Mouse (Mus musculus) liver, embryonic 15.5 days (tissue): ENCODE data around the gene Lrtm1. TPM values are rescaled to one million over a fixed set of nuclear protein-coding genes. Genes with fewer than 3 reads are reported as not detected.

Experiments used
- ATAC-seq: fragments of 200-750 bp; cut with Nextera tagmentation; 2 replicates; pipeline ENCODE4 v1.8.0; 2017; ENCODE audit warnings: moderate number of reproducible peaks, mild to moderate bottlenecking, moderate library complexity; ENCODE audit not compliant: insufficient read depth
- H3K27ac ChIP-seq: fragments of 300-500 bp; sonication (generic); replicated peaks from 2 replicates; pipeline ENCODE4 v1.5.1; 2015; ENCODE audit warnings: mild to moderate bottlenecking, inconsistent platforms
- H3K27me3 ChIP-seq: fragments of 300-500 bp; sonication (generic); 2 replicates; pipeline ENCODE4 v1.6.1; 2015; ENCODE audit warnings: mild to moderate bottlenecking, inconsistent platforms
- H3K36me3 ChIP-seq: fragments of 300-500 bp; sonication (generic); replicated peaks from 2 replicates; pipeline ENCODE4 v1.6.1; 2015; ENCODE audit warnings: moderate library complexity, mild to moderate bottlenecking, inconsistent platforms
- H3K4me1 ChIP-seq: fragments of 300-500 bp; sonication (generic); replicated peaks from 2 replicates; pipeline ENCODE4 v1.6.1; 2015; ENCODE audit warnings: inconsistent platforms
- H3K4me2 ChIP-seq: fragments of 300-500 bp; sonication (generic); 2 replicates; pipeline ENCODE4 v1.6.1; 2015; ENCODE audit warnings: moderate library complexity, mild to moderate bottlenecking, inconsistent platforms
- H3K4me3 ChIP-seq: fragments of 300-500 bp; sonication (generic); replicated peaks from 2 replicates; pipeline ENCODE4 v1.5.1; 2015; ENCODE audit warnings: mild to moderate bottlenecking, inconsistent platforms
- H3K9ac ChIP-seq: fragments of 300-500 bp; sonication (generic); 2 replicates; pipeline ENCODE4 v1.6.1; 2015; ENCODE audit warnings: moderate library complexity, mild to moderate bottlenecking, inconsistent platforms
- H3K9me3 ChIP-seq: fragments of 300-500 bp; sonication (generic); replicated peaks from 2 replicates; pipeline ENCODE4 v1.6.1; 2016; ENCODE audit warnings: inconsistent platforms
- WGBS: fragments of 180-500 bp; shearing (Covaris S2); methylation state at CpG from one replicate; pipeline ENCODE4 v1.1.7; 2015; ENCODE audit warnings: mixed read lengths; ENCODE audit not compliant: insufficient replicate concordance; 5-methylcytosine and 5-hydroxymethylcytosine counted together
- polyA plus RNA-seq: library from polyadenylated mRNA; unstranded; fragments of >200 nt; fragmentation: Nextera tagmentation; extraction: Ambion mirVana; gene quantifications from 2 replicates; pipeline ENCODE4 v1.2.1, GENCODE M21; 2015

Gene Lrtm1
- polyA plus RNA-seq, 1 experiment from 2014 or later, result 0.18 TPM

DNA sequence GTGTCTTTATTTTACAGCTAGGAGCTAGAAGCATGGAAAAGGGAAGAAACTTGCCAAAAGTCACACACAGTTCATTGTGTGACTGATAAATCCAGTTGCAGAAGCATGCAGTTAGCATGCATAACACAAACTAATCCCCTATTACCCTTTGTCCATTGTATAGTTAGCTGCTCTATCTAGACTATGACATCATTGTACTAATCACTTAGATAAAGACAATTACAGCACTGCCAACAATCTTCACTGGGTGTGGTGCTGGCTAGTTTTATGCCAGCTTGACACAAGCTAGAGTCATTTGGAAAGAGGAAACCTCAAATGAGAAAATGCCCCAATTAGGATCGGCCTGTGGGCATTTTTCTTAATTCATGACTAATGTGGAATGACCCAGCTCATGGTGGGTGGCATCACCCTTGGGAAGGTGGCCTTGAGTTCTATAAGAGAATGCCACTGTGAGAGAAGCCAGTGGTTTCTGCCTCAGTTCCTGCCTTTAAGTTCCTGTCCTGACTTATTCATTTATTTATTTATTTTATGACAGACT, 13.9 kb downstream of the Lrtm1 start:
- no peak for ATAC-seq
- H3K4me3 ChIP-seq, result no peak overlapping the region
- no peak overlapping the region for H3K27ac ChIP-seq
- H3K4me2 ChIP-seq, result no peak overlapping the region
- H3K36me3 ChIP-seq, result no peaks in the 10 kb centered on the region
- 42% methylated on average over 1 of the region's 1 CpGs for whole genome bisulfite sequencing
- H3K4me1 ChIP-seq, result no peaks in the 10 kb centered on the region
- no peaks in the 10 kb centered on the region for H3K27me3 ChIP-seq
- H3K9me3 ChIP-seq, result no peaks in the 10 kb centered on the region
- no peak overlapping the region for H3K9ac ChIP-seq

DNA sequence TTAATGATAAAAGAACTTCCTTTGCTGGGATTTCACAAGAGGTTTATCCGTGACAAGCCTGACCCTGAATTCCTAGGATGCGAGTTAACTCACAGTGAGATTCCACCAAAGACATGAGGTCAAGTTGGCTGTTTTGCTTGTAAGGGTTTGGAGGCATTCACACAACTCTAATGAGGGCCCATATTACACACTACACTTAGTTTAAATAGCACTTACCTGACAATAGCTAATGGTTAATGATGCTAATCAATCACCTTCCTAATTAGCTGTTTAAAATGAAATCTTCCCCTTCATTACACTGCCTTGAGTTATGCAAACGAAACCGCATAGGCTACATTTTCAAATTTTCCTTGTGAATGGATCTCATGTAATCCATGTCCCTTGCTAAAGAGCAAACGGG, 20.2 kb downstream of the Lrtm1 start:
- 63% methylated on average over 5 of the region's 5 CpGs for WGBS

DNA sequence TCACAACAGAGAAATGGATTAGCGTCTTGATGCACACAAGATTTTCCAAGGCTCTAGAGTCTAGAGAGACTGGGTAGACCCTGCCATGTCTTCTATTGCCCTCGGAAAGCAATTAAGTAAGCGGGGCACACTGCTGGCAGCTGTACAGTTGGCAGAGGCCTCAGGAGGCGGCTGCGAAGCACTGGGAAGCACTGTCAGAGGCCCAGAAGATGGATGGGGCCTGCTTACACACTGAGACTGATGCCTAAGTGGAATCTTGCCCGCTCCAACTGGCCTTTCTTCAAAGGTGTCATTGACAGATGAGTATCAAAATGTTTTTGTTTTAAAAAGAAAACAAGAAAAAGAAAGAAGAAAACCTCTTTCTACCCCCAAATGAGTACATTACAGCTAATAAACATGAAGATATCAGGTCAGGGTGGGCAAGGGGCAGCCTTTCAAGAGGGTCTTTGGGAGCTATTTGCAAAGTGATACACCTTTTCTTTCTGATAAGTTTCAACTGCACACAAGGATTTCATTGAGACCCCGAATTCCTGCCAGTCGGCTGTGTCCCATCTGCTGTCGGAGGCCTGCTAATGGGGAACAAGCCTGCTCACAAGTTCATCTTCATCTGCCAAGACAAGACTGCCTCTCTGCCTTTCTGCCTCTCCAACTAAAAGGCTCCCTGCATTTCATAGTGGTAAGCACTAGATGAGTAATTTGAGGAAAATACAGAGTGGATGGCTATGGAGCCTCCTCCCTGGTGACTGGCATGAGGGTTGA, 22.8 kb downstream of the Lrtm1 start:
- 68% methylated on average over 9 of the region's 9 CpGs for WGBS
- no peak overlapping the region for H3K4me2 ChIP-seq
- H3K9ac ChIP-seq, result no peak overlapping the region
- H3K36me3 ChIP-seq, result no peaks in the 10 kb centered on the region
- H3K27ac ChIP-seq, result no peak overlapping the region
- ATAC-seq, result no peak
- H3K27me3 ChIP-seq, result no peaks in the 10 kb centered on the region
- no peaks in the 10 kb centered on the region for H3K4me1 ChIP-seq
- no peaks in the 10 kb centered on the region for H3K9me3 ChIP-seq
- no peak overlapping the region for H3K4me3 ChIP-seq

More for the DNA sequence above, 20.2 kb downstream of the Lrtm1 start:
- no peaks in the 10 kb centered on the region for H3K4me1 ChIP-seq
- H3K27ac ChIP-seq, result no peak overlapping the region
- H3K4me3 ChIP-seq, result no peak overlapping the region
- no peaks in the 10 kb centered on the region for H3K9me3 ChIP-seq
- H3K4me2 ChIP-seq, result no peak overlapping the region
- no peaks in the 10 kb centered on the region for H3K27me3 ChIP-seq
- H3K9ac ChIP-seq, result no peak overlapping the region
- H3K36me3 ChIP-seq, result no peaks in the 10 kb centered on the region
- no peak for ATAC-seq

DNA sequence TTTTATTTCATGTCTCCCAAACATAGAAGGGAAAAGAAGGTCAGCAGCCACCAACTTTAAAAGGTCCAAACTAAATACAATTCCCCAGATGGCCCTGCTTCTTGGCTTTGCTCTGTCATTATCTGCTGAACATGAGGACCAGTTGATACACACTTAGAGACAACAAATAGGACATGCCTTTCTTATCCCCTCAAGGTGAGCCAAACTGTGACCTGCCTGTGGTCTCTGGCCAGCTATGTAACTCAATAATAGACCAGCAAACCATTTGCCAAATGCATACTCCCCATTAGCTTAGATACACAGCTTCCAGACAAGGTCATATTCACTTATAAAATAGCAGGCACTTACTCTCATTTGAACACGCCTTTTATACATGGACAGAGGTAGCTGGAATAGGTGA, 23.5 kb downstream of the Lrtm1 start:
- Histone ChIP-seq H3K4me2 (no peak overlapping the region), H3K9ac (no peak overlapping the region), H3K27me3 (no peaks in the 10 kb centered on the region), H3K4me3 (no peak overlapping the region), H3K9me3 (no peaks in the 10 kb centered on the region), H3K36me3 (no peaks in the 10 kb centered on the region), H3K4me1 (no peaks in the 10 kb centered on the region), H3K27ac (no peak overlapping the region)
- ATAC-seq, result no peak
- 50% methylated on average over 1 of the region's 1 CpGs for WGBS

DNA sequence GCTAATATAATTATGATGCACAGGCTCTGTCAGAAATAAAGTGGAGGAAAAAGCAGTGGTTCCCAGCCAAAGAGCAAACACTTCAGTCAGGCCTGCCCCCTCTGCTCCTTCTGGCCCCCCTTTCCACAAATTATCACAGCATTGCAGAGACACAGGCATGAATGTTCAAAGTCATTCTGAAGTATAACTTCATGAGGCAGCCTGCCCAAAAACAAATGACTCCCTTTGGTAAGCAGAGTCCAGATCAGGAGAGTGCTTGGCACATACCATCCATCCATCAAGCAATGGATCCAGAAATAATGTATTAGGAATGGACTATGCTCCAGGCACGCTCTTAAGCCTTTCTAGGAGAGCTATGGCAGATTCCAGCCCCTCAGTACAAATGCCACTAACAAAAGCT, 24.3 kb downstream of the Lrtm1 start:
- Histone ChIP-seq H3K27ac (no peak overlapping the region), H3K9me3 (no peaks in the 10 kb centered on the region), H3K4me2 (no peak overlapping the region), H3K9ac (no peak overlapping the region), H3K36me3 (no peaks in the 10 kb centered on the region), H3K4me1 (no peaks in the 10 kb centered on the region), H3K4me3 (no peak overlapping the region), H3K27me3 (no peaks in the 10 kb centered on the region)
- ATAC-seq, result no peak
- WGBS, result 47% methylated on average over 1 of the region's 1 CpGs

DNA sequence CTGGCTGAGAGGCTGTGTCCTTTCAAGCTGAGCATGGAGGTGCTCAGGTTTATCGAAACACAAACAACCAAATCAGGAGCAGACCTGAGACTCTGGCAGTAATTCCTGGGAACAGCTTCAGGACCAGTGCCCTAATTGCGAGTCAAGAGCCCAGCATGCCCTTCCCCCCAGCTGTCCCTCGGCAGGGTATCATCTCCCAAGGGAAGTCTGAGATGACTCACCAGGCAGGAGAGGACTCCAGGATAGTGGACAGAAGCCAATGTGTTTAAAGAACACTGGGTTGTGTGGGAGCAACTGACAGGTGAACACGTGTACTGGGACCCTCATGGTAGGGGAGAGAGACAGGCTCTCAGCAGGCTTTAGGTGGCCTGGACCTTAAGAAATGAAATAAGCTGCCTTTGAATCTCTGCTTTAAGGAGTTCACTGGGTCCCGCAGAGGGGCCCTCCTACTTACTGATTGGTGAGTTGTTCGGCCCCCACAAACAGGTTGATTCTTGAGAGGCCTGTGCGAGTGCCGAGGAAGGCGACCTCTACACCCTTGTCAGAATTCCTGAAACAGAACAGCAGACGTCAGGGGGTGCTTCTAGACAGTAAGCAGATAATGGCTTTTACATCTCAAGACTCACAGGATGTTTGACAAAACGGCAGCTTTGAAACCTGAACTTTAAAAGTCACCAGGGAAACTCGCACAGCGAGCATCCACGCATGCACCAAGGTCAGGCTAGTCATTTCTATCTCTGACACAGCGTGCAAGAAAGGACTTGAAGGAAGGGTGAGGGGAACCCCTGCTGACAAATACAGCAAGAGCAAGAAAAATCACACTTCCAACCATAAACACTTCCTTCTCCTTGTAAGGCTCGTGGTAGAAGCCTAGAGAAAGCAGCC, 34.2 kb downstream of the Lrtm1 start:
- Histone ChIP-seq H3K4me3 (no peak overlapping the region), H3K4me2 (no peak overlapping the region), H3K9ac (no peak overlapping the region), H3K36me3 (no peaks in the 10 kb centered on the region), H3K27ac (no peak overlapping the region), H3K9me3 (no peaks in the 10 kb centered on the region), H3K27me3 (no peaks in the 10 kb centered on the region), H3K4me1 (no peaks in the 10 kb centered on the region)
- no peak for ATAC-seq
- 48% methylated on average over 16 of the region's 16 CpGs for WGBS

DNA sequence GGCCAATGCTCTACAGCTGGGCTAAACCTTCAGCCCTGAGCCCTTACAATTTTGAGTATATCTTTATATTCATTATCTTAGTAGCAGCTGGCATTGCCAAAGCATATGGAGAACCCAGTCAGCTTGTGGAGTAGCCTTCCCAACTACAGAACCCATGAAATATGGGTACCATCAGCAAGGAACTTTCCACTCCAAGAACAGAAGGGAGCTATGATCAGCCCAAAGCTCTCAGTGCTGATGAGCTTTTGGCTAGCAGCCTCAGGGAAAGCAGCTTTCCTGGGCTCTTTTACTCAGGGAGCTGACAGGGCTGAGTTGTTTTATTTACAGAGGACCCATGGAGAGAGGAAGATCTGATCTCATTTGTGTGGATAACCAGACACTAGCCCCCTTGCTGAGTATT, 42.7 kb downstream of the Lrtm1 start:
- Histone ChIP-seq H3K4me2 (no peak overlapping the region), H3K9ac (no peak overlapping the region), H3K36me3 (no peaks in the 10 kb centered on the region), H3K27ac (no peak overlapping the region), H3K9me3 (no peaks in the 10 kb centered on the region), H3K4me3 (no peak overlapping the region), H3K4me1 (no peaks in the 10 kb centered on the region), H3K27me3 (no peaks in the 10 kb centered on the region)
- no peak for ATAC-seq

DNA sequence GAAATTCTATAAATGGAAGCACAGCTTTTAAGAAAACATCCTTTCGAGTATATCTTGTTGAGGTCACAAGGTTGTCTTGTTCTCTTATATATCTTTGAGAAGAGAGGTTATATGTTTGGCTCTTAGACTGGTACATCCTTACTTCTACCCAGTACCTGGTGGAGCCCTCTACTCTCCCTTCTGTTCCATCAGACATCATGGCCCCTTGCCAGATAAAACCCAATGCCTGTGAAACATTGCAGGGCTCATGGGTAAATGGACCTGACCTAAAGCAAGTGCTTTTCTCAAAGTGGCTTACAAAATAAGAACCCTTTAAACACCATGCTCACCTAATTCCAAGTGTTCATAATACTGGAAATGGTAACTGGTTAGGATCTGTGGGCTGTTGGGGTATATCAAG, 43.5 kb downstream of the Lrtm1 start:
- no peak for ATAC-seq
- no peak overlapping the region for H3K4me3 ChIP-seq
- H3K27ac ChIP-seq, result no peak overlapping the region
- no peaks in the 10 kb centered on the region for H3K36me3 ChIP-seq
- no peaks in the 10 kb centered on the region for H3K9me3 ChIP-seq
- H3K4me1 ChIP-seq, result no peaks in the 10 kb centered on the region
- no peaks in the 10 kb centered on the region for H3K27me3 ChIP-seq
- H3K4me2 ChIP-seq, result no peak overlapping the region
- H3K9ac ChIP-seq, result no peak overlapping the region
- 38% methylated on average over 1 of the region's 1 CpGs for WGBS

DNA sequence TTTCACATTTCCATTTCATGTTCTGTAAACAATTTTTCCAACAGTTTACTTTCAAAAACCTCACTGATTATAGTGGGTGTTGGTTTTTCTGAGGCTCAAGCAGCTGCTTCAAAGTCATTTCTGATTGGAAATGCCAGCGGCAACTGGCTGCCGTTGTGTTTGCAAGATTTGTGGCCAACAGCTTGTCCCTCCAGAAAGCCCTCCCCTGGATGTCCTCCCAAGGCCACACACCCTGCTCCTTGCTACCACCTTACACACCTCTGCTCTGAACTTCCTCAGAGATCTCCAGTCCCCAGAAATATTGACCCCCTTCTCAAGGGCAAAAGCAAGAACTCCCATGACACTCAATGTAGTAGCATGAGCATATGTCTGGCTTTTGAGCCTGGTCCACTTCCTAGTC, 44.7 kb downstream of the Lrtm1 start:
- H3K27me3 ChIP-seq, result no peaks in the 10 kb centered on the region
- WGBS, result 67% methylated on average over 2 of the region's 2 CpGs
- H3K36me3 ChIP-seq, result no peaks in the 10 kb centered on the region
- no peak overlapping the region for H3K4me2 ChIP-seq
- no peak overlapping the region for H3K27ac ChIP-seq
- no peaks in the 10 kb centered on the region for H3K4me1 ChIP-seq
- no peak overlapping the region for H3K9ac ChIP-seq
- no peak for ATAC-seq
- no peak overlapping the region for H3K4me3 ChIP-seq
- H3K9me3 ChIP-seq, result no peaks in the 10 kb centered on the region

DNA sequence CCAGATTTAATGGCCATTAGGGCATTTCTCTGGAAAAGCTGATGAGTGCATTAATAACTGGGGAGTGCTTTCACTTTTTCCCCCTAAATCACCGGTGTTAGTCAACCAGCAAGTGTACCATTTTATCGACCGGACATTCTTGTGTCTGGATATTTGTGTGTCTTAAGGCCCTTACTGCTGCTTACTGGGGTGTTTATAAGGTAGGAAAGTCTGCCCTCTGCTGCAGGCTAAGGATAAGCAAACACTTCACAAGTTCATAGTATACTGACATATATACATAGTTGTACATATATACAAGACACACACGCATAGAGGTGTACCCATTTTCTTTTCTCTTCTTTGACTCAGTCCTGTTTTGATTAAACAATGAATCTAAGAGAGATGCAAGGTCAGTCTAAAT, 55.7 kb downstream of the Lrtm1 start:
- Histone ChIP-seq H3K4me3 (no peak overlapping the region), H3K9ac (no peak overlapping the region), H3K36me3 (no peaks in the 10 kb centered on the region), H3K27ac (no peak overlapping the region), H3K4me1 (no peaks in the 10 kb centered on the region), H3K27me3 (no peaks in the 10 kb centered on the region), H3K4me2 (no peak overlapping the region), H3K9me3 (no peaks in the 10 kb centered on the region)
- WGBS, result 74% methylated on average over 4 of the region's 4 CpGs
- no peak for ATAC-seq

DNA sequence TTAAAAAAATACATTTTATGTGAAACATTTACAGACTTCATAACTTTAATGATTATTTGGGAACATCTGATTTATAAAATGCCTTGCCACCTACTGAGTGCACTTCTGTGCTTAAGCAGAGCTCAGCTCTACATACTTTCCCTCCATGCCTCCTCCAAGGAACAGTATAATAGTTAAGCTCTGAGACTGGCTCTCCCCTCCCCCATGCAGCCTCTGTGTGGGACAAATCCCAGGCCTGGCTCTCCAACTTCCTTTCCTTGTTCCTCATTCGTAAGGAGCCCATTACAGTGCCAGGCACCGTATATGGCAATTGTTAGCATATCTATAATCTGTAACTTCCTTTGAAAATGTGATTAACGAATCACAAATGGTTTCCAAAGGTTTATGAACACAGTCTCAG, 59.4 kb downstream of the Lrtm1 start:
- 31% methylated on average over 3 of the region's 3 CpGs for WGBS
- no peaks in the 10 kb centered on the region for H3K9me3 ChIP-seq
- H3K36me3 ChIP-seq, result no peaks in the 10 kb centered on the region
- H3K4me1 ChIP-seq, result no peaks in the 10 kb centered on the region
- H3K9ac ChIP-seq, result no peak overlapping the region
- H3K4me2 ChIP-seq, result no peak overlapping the region
- H3K27me3 ChIP-seq, result no peaks in the 10 kb centered on the region
- ATAC-seq, result no peak
- H3K4me3 ChIP-seq, result no peak overlapping the region
- no peak overlapping the region for H3K27ac ChIP-seq
